Mouse (Mus musculus) ES-Bruce4 (cell line): ENCODE measurements around the gene Cpvl. TPM values are rescaled to one million over a fixed set of nuclear protein-coding genes. Genes with fewer than 3 reads are reported as not detected.

Source experiments
- H3K27ac ChIP-seq: 2 replicates; pipeline ENCODE4 v1.5.1; 2012; ENCODE audit warnings: low read length, inconsistent platforms; ENCODE audit not compliant: insufficient read depth
- H3K27me3 ChIP-seq: 2 replicates; pipeline ENCODE4 v1.6.1; 2012; ENCODE audit warnings: mild to moderate bottlenecking, low read length, inconsistent platforms; ENCODE audit not compliant: control insufficient read depth, poor library complexity, insufficient read depth, severe bottlenecking
- H3K36me3 ChIP-seq: 2 replicates; pipeline ENCODE4 v1.6.1; 2012; ENCODE audit warnings: inconsistent platforms, mild to moderate bottlenecking, low read length, moderate library complexity; ENCODE audit not compliant: control insufficient read depth, poor library complexity, insufficient read depth, severe bottlenecking
- H3K4me1 ChIP-seq: one replicate; pipeline ENCODE4 v1.8.1; 2011; ENCODE audit warnings: low read length; ENCODE audit not compliant: control insufficient read depth, insufficient read depth
- H3K4me3 ChIP-seq: 2 replicates; pipeline ENCODE4 v1.5.1; 2011; ENCODE audit warnings: low read depth, mild to moderate bottlenecking, low read length
- H3K9ac ChIP-seq: 2 replicates; pipeline ENCODE4 v1.6.1; 2012; ENCODE audit warnings: low read depth, mild to moderate bottlenecking, inconsistent platforms; ENCODE audit not compliant: poor library complexity, severe bottlenecking
- H3K9me3 ChIP-seq: replicated peaks from 2 replicates; pipeline ENCODE4 v1.6.1; 2012; ENCODE audit warnings: mild to moderate bottlenecking, low read length, inconsistent platforms; ENCODE audit not compliant: control insufficient read depth, poor library complexity, insufficient read depth, severe bottlenecking
- CTCF ChIP-seq: IDR thresholded peaks from one replicate; pipeline ENCODE4 v1.8.1; 2011; ENCODE audit warnings: low read depth, low read length
- EP300 ChIP-seq: IDR thresholded peaks from 2 replicates; pipeline ENCODE4 v1.6.1; 2011; ENCODE audit warnings: low read depth, low read length; ENCODE audit not compliant: insufficient read depth
- POLR2A ChIP-seq: IDR thresholded peaks from one replicate; pipeline ENCODE4 v1.8.1; 2011; ENCODE audit warnings: low read length; ENCODE audit not compliant: insufficient read depth
- polyA plus RNA-seq: library from polyadenylated mRNA; stranded (reverse); fragments of >200 nt; gene quantifications from 2 replicates; pipeline ENCODE4 v1.2.4, GENCODE M21; 2011; ENCODE audit warnings: low read depth; ENCODE audit not compliant: missing spikeins, insufficient read depth, insufficient read length

Gene Cpvl
- polyA plus RNA-seq, 1 experiment: not detected

DNA sequence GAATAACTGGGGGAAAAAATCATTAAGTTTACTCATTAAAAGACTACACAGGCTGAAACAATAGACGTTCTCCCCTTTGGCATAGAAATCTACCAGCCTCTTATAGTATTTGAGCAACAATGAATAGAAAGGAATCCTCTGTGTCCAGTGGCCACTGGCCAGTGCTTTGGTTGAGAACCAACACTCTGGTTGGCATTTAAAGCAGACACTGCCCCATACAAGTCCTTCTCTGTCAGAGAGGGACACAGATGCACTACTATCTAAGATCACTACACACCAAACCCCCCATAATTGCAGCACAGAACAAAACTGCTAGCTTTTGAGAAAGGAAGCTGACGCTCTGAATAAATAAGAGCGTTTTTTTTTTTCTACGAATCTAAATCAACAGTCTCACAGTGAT is 93.5 kb downstream of the Cpvl start:
- H3K4me3 ChIP-seq: no peak overlapping the region
- H3K36me3 ChIP-seq: no peaks in the 10 kb centered on the region
- H3K9me3 ChIP-seq: no peaks in the 10 kb centered on the region
- H3K27me3 ChIP-seq: no peaks in the 10 kb centered on the region
- H3K4me1 ChIP-seq: no peaks in the 10 kb centered on the region
- TF ChIP-seq CTCF (no peak), EP300 (no peak), POLR2A (no peak)
- H3K27ac ChIP-seq: no peak overlapping the region
- no peak overlapping the region for H3K9ac ChIP-seq

DNA sequence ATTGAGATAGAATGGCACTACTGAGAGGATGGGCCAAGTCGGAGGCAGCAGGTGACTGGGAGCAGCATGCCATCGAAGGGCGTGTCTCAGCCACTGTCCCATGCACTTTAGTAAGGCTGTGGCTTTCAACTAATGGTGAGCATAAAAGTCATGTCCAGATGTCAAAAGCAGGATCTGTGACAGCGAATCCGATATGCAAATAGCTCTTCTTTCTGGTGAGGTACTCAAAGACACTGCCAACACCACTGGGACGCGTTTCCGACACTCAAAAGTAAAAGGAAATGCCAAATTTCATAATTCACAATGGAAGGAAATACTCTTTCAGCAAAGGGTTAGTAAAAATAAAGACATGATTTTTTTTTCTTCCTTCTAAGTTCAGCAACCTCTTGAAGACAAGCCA is 94.0 kb downstream of the Cpvl start:
- Histone ChIP-seq H3K27me3 (no peaks in the 10 kb centered on the region), H3K27ac (no peak overlapping the region), H3K4me1 (no peaks in the 10 kb centered on the region), H3K9ac (no peak overlapping the region), H3K4me3 (no peak overlapping the region), H3K36me3 (no peaks in the 10 kb centered on the region), H3K9me3 (no peaks in the 10 kb centered on the region)
- TF ChIP-seq POLR2A (no peak), EP300 (no peak), CTCF (no peak)

DNA sequence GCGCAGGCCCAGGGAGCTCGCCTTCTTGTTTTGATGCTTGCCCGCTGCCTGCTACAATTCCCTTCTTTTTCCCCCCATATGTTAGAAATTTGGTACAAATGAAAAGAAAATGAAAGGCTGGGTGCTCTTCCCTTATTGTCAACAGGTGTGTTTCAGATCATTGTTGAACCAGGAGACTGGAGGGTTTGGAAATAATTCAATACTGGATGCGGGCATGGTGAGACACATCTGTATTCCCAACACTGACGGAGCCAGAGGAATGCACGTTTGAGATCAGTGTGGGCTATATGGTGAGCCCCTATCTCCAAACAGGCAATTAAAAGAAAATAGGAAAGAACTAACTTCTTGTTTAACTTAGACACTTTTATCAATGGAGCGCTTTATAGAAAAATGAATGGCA is 95.1 kb downstream of the Cpvl start:
- TF ChIP-seq EP300: no peak
- no peak for TF ChIP-seq CTCF
- TF ChIP-seq POLR2A: no peak
- Histone ChIP-seq H3K27ac (no peak overlapping the region), H3K4me3 (no peak overlapping the region), H3K4me1 (no peaks in the 10 kb centered on the region), H3K36me3 (no peaks in the 10 kb centered on the region), H3K9ac (no peak overlapping the region), H3K9me3 (no peaks in the 10 kb centered on the region), H3K27me3 (no peaks in the 10 kb centered on the region)

DNA sequence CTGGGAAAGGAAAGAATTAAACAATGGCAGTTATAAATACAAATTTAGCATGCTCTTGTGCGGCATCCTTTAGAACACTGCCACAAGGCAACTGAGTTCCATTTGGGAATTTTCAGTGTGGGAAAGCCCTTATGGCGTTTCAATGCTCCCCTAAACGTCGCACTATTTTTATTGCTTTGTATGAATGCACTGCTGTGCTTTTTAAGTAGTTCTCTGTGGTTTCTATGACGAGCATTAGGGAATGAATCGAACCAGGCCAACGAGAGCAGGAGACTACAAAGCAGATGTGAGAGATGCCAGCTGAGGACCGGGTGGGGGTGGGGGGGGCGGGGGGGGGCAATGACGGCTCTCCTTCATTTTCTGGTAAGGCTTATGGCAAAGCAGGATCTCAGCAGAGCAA is 96.8 kb downstream of the Cpvl start:
- no peaks in the 10 kb centered on the region for H3K36me3 ChIP-seq
- H3K9ac ChIP-seq: no peak overlapping the region
- no peaks in the 10 kb centered on the region for H3K27me3 ChIP-seq
- H3K9me3 ChIP-seq: no peaks in the 10 kb centered on the region
- no peak overlapping the region for H3K27ac ChIP-seq
- TF ChIP-seq CTCF (no peak), POLR2A (no peak), EP300 (no peak)
- no peak overlapping the region for H3K4me3 ChIP-seq
- no peaks in the 10 kb centered on the region for H3K4me1 ChIP-seq

DNA sequence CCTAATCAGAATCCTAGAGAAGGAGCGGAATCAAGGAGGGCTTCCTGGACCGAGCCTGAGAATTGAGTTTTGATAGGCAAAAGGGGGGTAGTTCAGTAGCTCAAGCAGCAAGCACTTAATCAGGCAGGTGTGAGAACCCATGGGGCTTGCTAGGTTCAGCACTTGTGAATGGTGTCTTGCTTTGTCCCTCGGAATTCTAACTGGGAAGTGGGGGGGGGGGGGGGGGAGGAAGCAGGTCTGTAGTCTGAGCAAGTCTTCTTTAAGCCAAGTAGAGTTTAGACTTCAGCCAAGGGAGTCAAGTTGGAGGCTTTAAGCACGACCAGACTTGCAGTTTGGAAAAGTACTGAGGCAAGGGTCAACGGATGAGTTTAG is 97.2 kb downstream of the Cpvl start:
- Histone ChIP-seq H3K27ac (no peak overlapping the region), H3K4me3 (no peak overlapping the region), H3K9me3 (no peaks in the 10 kb centered on the region), H3K27me3 (no peaks in the 10 kb centered on the region), H3K4me1 (no peaks in the 10 kb centered on the region), H3K36me3 (no peaks in the 10 kb centered on the region), H3K9ac (no peak overlapping the region)
- TF ChIP-seq CTCF (no peak), POLR2A (no peak), EP300 (no peak)

DNA sequence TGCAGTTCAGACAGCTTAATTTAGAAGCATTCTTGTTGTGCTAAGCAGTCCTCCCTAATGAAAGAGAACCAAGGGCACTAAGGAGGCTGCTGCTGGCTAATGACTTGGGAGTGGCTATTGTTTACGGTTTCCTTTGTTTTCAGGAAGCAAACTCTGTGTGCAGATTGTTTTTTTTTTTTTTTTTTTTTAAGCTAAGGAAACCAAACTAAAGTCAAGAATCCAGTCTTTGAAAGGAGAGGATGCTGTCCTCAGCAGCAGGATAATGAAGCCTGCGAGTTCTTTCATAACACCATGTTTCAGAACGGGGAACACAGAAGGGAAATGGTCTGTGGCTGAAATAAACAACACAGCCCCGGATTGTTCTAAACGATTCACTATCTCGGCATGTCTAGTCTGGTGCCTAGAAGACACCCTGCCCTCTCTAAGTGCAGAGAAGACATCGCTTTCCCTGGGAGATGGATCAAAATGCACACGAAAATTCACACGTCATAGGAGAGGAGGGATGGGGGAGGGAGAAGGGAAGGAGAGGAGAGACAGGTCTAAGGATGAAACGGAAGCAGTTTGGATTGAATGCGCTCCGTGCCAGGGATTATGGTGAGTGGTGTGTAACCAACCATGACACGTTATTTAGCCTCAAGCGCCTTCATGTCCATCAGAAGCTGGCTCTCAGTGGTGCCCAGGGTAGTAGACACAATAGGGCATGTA is 97.8 kb downstream of the Cpvl start:
- Histone ChIP-seq H3K27me3 (no peaks in the 10 kb centered on the region), H3K4me3 (no peak overlapping the region), H3K4me1 (no peaks in the 10 kb centered on the region), H3K9ac (no peak overlapping the region), H3K36me3 (no peaks in the 10 kb centered on the region), H3K9me3 (no peaks in the 10 kb centered on the region), H3K27ac (0 out of 2 replicates have a peak overlapping the region, but pooled peaks have one; percentile 31)
- TF ChIP-seq EP300 (no peak), POLR2A (no peak), CTCF (no peak)
